ENCODE assay signal across 10 mouse cellular contexts in genomic region chr10:59901986-59902605, GRCm38 (mm10). TPM values are rescaled to one million over a fixed set of nuclear protein-coding genes. Genes with fewer than 3 reads are reported as not detected.
A peak's percentile ranks its signal among the peaks of the same experiment; 100 is the strongest.
DNase-seq lines count a peak whose midpoint lies in the region; ATAC-seq and TF ChIP-seq lines count a peak whose summit lies in the region.
"Had no signal": no experiment of that assay in that cellular context is flagged by ENCODE, and none has a peak within 500 bp of the region (broad histone marks: within the 10 kb centered on the region; RNA-seq: fewer than 3 reads in every experiment).

No protein-coding gene starts in this region.

- no peak overlapping the region for H3K4me2 ChIP-seq in heart, embryonic 15.5 days
- no peak overlapping the region for H3K4me2 ChIP-seq in CH12.LX (ENCODE audit: insufficient read depth, low read depth, poor library complexity, severe bottlenecking)
- H3K4me2 ChIP-seq in embryonic facial prominence, embryonic 15.5 days (replicated peaks), result no peak overlapping the region
- H3K4me2 ChIP-seq in midbrain, embryonic 15.5 days, result no peak overlapping the region
- H3K4me2 ChIP-seq: embryonic facial prominence, embryonic 12.5 days had no signal

- no peak for ATAC-seq in heart, embryonic 15.5 days (replicated peaks; ENCODE audit: insufficient number of reproducible peaks, insufficient read depth, low FRiP score, low read depth)
- no peak for ATAC-seq in embryonic facial prominence, embryonic 15.5 days (ENCODE audit: insufficient number of reproducible peaks, low FRiP score, low TSS enrichment, low read depth)
- no peak for ATAC-seq in midbrain, embryonic 15.5 days (replicated peaks)
- no peak for ATAC-seq in monocyte, adult 5-6 weeks (replicated peaks; ENCODE audit: insufficient number of reproducible peaks, low FRiP score, low TSS enrichment, poor library complexity, severe bottlenecking)

- H3K27me3 ChIP-seq in heart, embryonic 15.5 days, result no peaks in the 10 kb centered on the region
- H3K27me3 ChIP-seq in CH12.LX (replicated peaks), result no peaks in the 10 kb centered on the region
- H3K27me3 ChIP-seq in embryonic facial prominence, embryonic 15.5 days, result no peaks in the 10 kb centered on the region
- no peaks in the 10 kb centered on the region for H3K27me3 ChIP-seq in midbrain, embryonic 15.5 days (replicated peaks)
- H3K27me3 ChIP-seq: embryonic facial prominence, embryonic 12.5 days had no signal

- dilution Hi-C loops in CH12.LX (cut with MboI; ENCODE audit: extremely low pct_ligation_motif_present, extremely low pct_unique_long_range_greater_than_20kb, low sequenced_read_pairs), result no loop called here

- TF ChIP-seq POLR2A in CH12.LX (IDR thresholded peaks at IDR 0.05; ENCODE audit: low read depth, low read length), result no peak

- H3K79me2 ChIP-seq in CH12.LX (replicated peaks; ENCODE audit: control insufficient read depth, extremely low read depth, insufficient read depth, poor library complexity, severe bottlenecking), result no peaks in the 10 kb centered on the region

- TF ChIP-seq EP300 in CH12.LX (IDR thresholded peaks at IDR 0.05; ENCODE audit: low read length), result peak; percentile 27; the same call in 1 of the 2 replicates

- intact Hi-C loops in heart, postnatal 36 days (cut with DNase I), result no loop called here

- H3K9me3 ChIP-seq in heart, embryonic 15.5 days (replicated peaks), result no peaks in the 10 kb centered on the region
- no peaks in the 10 kb centered on the region for H3K9me3 ChIP-seq in CH12.LX (replicated peaks; ENCODE audit: low read length)
- no peaks in the 10 kb centered on the region for H3K9me3 ChIP-seq in embryonic facial prominence, embryonic 15.5 days (replicated peaks)
- H3K9me3 ChIP-seq in midbrain, embryonic 15.5 days, result no peaks in the 10 kb centered on the region
- H3K9me3 ChIP-seq: embryonic facial prominence, embryonic 12.5 days had no signal

- H3K4me3 ChIP-seq in heart, embryonic 15.5 days, result no peak overlapping the region
- peak overlapping the region in 1 of 3 experiments; percentile 21 for H3K4me3 ChIP-seq in CH12.LX (replicated peaks in 1 of 3; ENCODE audit: low read depth in 2 of 3, low read length in 2 of 3, poor library complexity in 1 of 3)
- no peak overlapping the region for H3K4me3 ChIP-seq in embryonic facial prominence, embryonic 15.5 days (replicated peaks)
- no peak overlapping the region for H3K4me3 ChIP-seq in midbrain, embryonic 15.5 days
- H3K4me3 ChIP-seq: embryonic facial prominence, embryonic 12.5 days had no signal

- in situ Hi-C loops in CH12.LX (cut with MboI; ENCODE audit: low pct_ligation_motif_present, low pct_unique_long_range_greater_than_20kb, low sequenced_read_pairs), result loop anchor here (25.0 kb wide), 1 partner anchor 485 kb away; the partner anchor contains the start of gene Gm17455

- peaks cover 6% of the 10 kb centered on the region; the same call in 1 of the 2 replicates for H3K36me3 ChIP-seq in heart, embryonic 15.5 days
- peaks cover 9 to 13% of the 10 kb centered on the region in 2 experiments for H3K36me3 ChIP-seq in CH12.LX (replicated peaks in 1 of 2; ENCODE audit: control insufficient read depth in 1 of 2, insufficient read depth in 1 of 2, low read length in 1 of 2)
- H3K36me3 ChIP-seq in embryonic facial prominence, embryonic 15.5 days, result peaks cover 9% of the 10 kb centered on the region; the same call in 1 of the 2 replicates
- H3K36me3 ChIP-seq in midbrain, embryonic 15.5 days (replicated peaks), result no peaks in the 10 kb centered on the region

- WGBS in heart, embryonic 15.5 days, result 68% methylated on average over 8 of the region's 8 CpGs
- 60% methylated on average over 8 of the region's 8 CpGs for WGBS in embryonic facial prominence, embryonic 15.5 days
- 64% methylated on average over 8 of the region's 8 CpGs for WGBS in midbrain, embryonic 15.5 days

- H3K9ac ChIP-seq in heart, embryonic 15.5 days, result no peak overlapping the region
- H3K9ac ChIP-seq in CH12.LX (ENCODE audit: insufficient read depth, low read depth), result no peak overlapping the region
- no peak overlapping the region for H3K9ac ChIP-seq in embryonic facial prominence, embryonic 15.5 days
- no peak overlapping the region for H3K9ac ChIP-seq in midbrain, embryonic 15.5 days
- H3K9ac ChIP-seq: embryonic facial prominence, embryonic 12.5 days had no signal

- H3K27ac ChIP-seq in heart, embryonic 15.5 days, result peak overlapping the region; percentile 12
- H3K27ac ChIP-seq in CH12.LX (ENCODE audit: insufficient read depth, low read depth), result peak overlapping the region; percentile 90
- H3K27ac ChIP-seq in embryonic facial prominence, embryonic 15.5 days (replicated peaks), result peak overlapping the region; percentile 99; the same call in 1 of the 2 replicates
- H3K27ac ChIP-seq in midbrain, embryonic 15.5 days, result 0 out of 2 replicates have a peak overlapping the region, but pooled peaks have one; percentile 17

- no peak for TF ChIP-seq CTCF in CH12.LX (conservative IDR thresholded peaks at IDR 0.05 in 1 of 2, IDR thresholded peaks at IDR 0.05 in 1 of 2; ENCODE audit: low read depth in 2 of 2, low read length in 2 of 2)

- no peak for DNase-seq in heart, postnatal 36 days
- no peak for DNase-seq in CH12.LX (ENCODE audit: extremely low read depth)
- DNase-seq in embryo, embryonic 11 days, result no peak
- no peak for DNase-seq in ovary, postnatal 10 days (ENCODE audit: low spot score)
- DNase-seq: kidney, postnatal 36 days had no signal

- TF ChIP-seq RAD21 in CH12.LX (IDR thresholded peaks at IDR 0.05; ENCODE audit: low read depth, low read length), result no peak

- peaks cover 65% of the 10 kb centered on the region for H3K4me1 ChIP-seq in heart, embryonic 15.5 days (replicated peaks)
- peaks cover 54 to 77% of the 10 kb centered on the region in 2 experiments for H3K4me1 ChIP-seq in CH12.LX (ENCODE audit: control insufficient read depth in 1 of 2, insufficient read depth in 2 of 2)
- peaks cover 66% of the 10 kb centered on the region for H3K4me1 ChIP-seq in embryonic facial prominence, embryonic 15.5 days
- peaks cover 59% of the 10 kb centered on the region for H3K4me1 ChIP-seq in midbrain, embryonic 15.5 days

TF ChIP-seq in CH12.LX, 34 proteins besides CTCF, POLR2A, EP300 and RAD21 (continues in another document):
- TF ChIP-seq CHD1 (IDR thresholded peaks at IDR 0.05; ENCODE audit: low read depth, low read length) (peak; percentile 72; the same call in 1 of the 2 replicates), USF1 (IDR thresholded peaks at IDR 0.05; ENCODE audit: low read depth, low read length) (no peak), IRF4 (IDR thresholded peaks at IDR 0.05; ENCODE audit: low read depth, low read length) (no peak), ZC3H11A (IDR thresholded peaks at IDR 0.05; ENCODE audit: low read depth, low read length) (no peak), CHD2 (IDR thresholded peaks at IDR 0.05; ENCODE audit: low read length) (0 out of 2 replicates have a peak, but pooled peaks have one; percentile 29), ZKSCAN1 (IDR thresholded peaks at IDR 0.05; ENCODE audit: borderline replicate concordance, low read depth, low read length) (no peak), NELFE (IDR thresholded peaks at IDR 0.05; ENCODE audit: low read depth, low read length) (no peak), GABPA (IDR thresholded peaks at IDR 0.05; ENCODE audit: insufficient replicate concordance, low read depth, low read length) (no peak), SMC3 (IDR thresholded peaks at IDR 0.05; ENCODE audit: low read depth, low read length) (no peak), HCFC1 (IDR thresholded peaks at IDR 0.05; ENCODE audit: low read depth, low read length) (no peak), RCOR1 (conservative IDR thresholded peaks at IDR 0.05; ENCODE audit: low read depth, low read length) (no peak), MAX (IDR thresholded peaks at IDR 0.05; ENCODE audit: low read length) (0 out of 2 replicates have a peak, but pooled peaks have one; percentile 52), ZMIZ1 (IDR thresholded peaks at IDR 0.05; ENCODE audit: low read depth, low read length) (no peak), MAFK (IDR thresholded peaks at IDR 0.05; ENCODE audit: insufficient replicate concordance, low read length) (no peak), E2F4 (IDR thresholded peaks at IDR 0.05; ENCODE audit: insufficient replicate concordance, low read depth, low read length) (no peak), UBTF (IDR thresholded peaks at IDR 0.05; ENCODE audit: low read depth, low read length) (no peak), USF2 (conservative IDR thresholded peaks at IDR 0.05; ENCODE audit: low read depth, low read length) (no peak), BHLHE40 (IDR thresholded peaks at IDR 0.05; ENCODE audit: low read depth, low read length) (no peak), NRF1 (IDR thresholded peaks at IDR 0.05; ENCODE audit: low read depth, low read length) (no peak), SIN3A (IDR thresholded peaks at IDR 0.05; ENCODE audit: low read length) (no peak), MYC (IDR thresholded peaks at IDR 0.05; ENCODE audit: low read depth, low read length) (no peak), TBP (conservative IDR thresholded peaks at IDR 0.05; ENCODE audit: low read depth, low read length) (no peak), ETS1 (conservative IDR thresholded peaks at IDR 0.05; ENCODE audit: low read depth, low read length) (peak; percentile 42; the same call in 1 of the 2 replicates), MEF2A (IDR thresholded peaks at IDR 0.05; ENCODE audit: borderline replicate concordance, low read depth, low read length) (no peak)

RNA-seq across cellular contexts. Expression of gene Dnajb12, which starts 22.7 kb away (rescaled TPM):
- 17.8 and 23.3 TPM in 2 replicates for polyA plus RNA-seq in heart, embryonic 15.5 days (2015; fragmentation: Nextera tagmentation; extraction: Ambion mirVana)
- total RNA-seq in heart, postnatal 36 days (2021), result 10 to 100 TPM; 39.8 to 43.5 TPM
- 17.0 and 21.5 TPM in 2 replicates for total RNA-seq in CH12.LX (2012; rRNA removed)
- 13.1 and 13.9 TPM in 2 replicates for total RNA-seq in CH12.LX (2014; rRNA removed)
- polyA plus RNA-seq in CH12.LX (2012; ENCODE audit: insufficient read length, low read depth), result 30.3 and 35.9 TPM in 2 replicates
- 24.1 and 24.8 TPM in 2 replicates for polyA plus RNA-seq in embryonic facial prominence, embryonic 15.5 days (2015; fragmentation: Nextera tagmentation; extraction: Ambion mirVana)
- 18.0 TPM in 2 replicates for polyA plus RNA-seq in midbrain, embryonic 15.5 days (2015; fragmentation: Nextera tagmentation; extraction: Ambion mirVana)
- 29.6 to 41.9 TPM (median 30.0 TPM) in 3 replicates for total RNA-seq in monocyte, adult 5-6 weeks (2017)

RNA-seq across cellular contexts. Expression of gene Ddit4, which starts 49.5 kb away (rescaled TPM):
- polyA plus RNA-seq in heart, embryonic 15.5 days (2015; fragmentation: Nextera tagmentation; extraction: Ambion mirVana), result 22.7 and 33.4 TPM in 2 replicates
- 10 to 100 TPM; 37.1 to 64.2 TPM for total RNA-seq in heart, postnatal 36 days (2021)
- total RNA-seq in CH12.LX (2012; rRNA removed) (45.7 and 136 TPM in 2 replicates), CH12.LX (2014; rRNA removed) (37.5 and 50.6 TPM in 2 replicates)
- polyA plus RNA-seq in CH12.LX (2012; ENCODE audit: insufficient read length, low read depth), result 38.9 and 39.5 TPM in 2 replicates
- polyA plus RNA-seq in embryonic facial prominence, embryonic 15.5 days (2015; fragmentation: Nextera tagmentation; extraction: Ambion mirVana), result 83.3 and 89.1 TPM in 2 replicates
- 52.6 and 59.4 TPM in 2 replicates for polyA plus RNA-seq in midbrain, embryonic 15.5 days (2015; fragmentation: Nextera tagmentation; extraction: Ambion mirVana)
- 29.5 to 34.2 TPM (median 34.2 TPM) in 3 replicates for total RNA-seq in monocyte, adult 5-6 weeks (2017)

Comparison
In these comparisons a context has a peak if more than half of its experiments do, and no peak if none do; other contexts are left out.
1. H3K27ac ChIP-seq: peak in every context shown above with its lines; median percentile 99 in embryonic facial prominence, embryonic 15.5 days; 90 in CH12.LX; 17 in midbrain, embryonic 15.5 days; 12 in heart, embryonic 15.5 days.